Mouse (Mus musculus) limb, embryonic 15.5 days (tissue): Measurements from ENCODE around the gene Cdc42ep4. TPM values are rescaled to one million over a fixed set of nuclear protein-coding genes. Genes with fewer than 3 reads are reported as not detected.

Experiments used
- ATAC-seq: fragments of 200-750 bp; cut with Nextera tagmentation; 2 replicates; pipeline ENCODE4 v1.8.0; 2017; ENCODE audit warnings: low read depth, moderate TSS enrichment; ENCODE audit not compliant: insufficient number of reproducible peaks, low FRiP score, low TSS enrichment
- H3K27ac ChIP-seq: fragments of 300-500 bp; sonication (generic); 2 replicates; pipeline ENCODE4 v1.5.1; 2015; ENCODE audit warnings: moderate library complexity, mild to moderate bottlenecking, inconsistent platforms
- H3K27me3 ChIP-seq: fragments of 300-500 bp; sonication (generic); 2 replicates; pipeline ENCODE4 v1.6.1; 2015; ENCODE audit warnings: inconsistent platforms
- H3K36me3 ChIP-seq: fragments of 300-500 bp; sonication (generic); 2 replicates; pipeline ENCODE4 v1.6.1; 2015; ENCODE audit warnings: inconsistent platforms
- H3K4me1 ChIP-seq: fragments of 300-500 bp; sonication (generic); 2 replicates; pipeline ENCODE4 v1.6.1; 2015; ENCODE audit warnings: inconsistent platforms
- H3K4me2 ChIP-seq: fragments of 300-500 bp; sonication (generic); 2 replicates; pipeline ENCODE4 v1.6.1; 2015; ENCODE audit warnings: mild to moderate bottlenecking, inconsistent platforms
- H3K4me3 ChIP-seq: fragments of 300-500 bp; sonication (generic); 2 replicates; pipeline ENCODE4 v1.5.1; 2015; ENCODE audit warnings: mild to moderate bottlenecking, inconsistent platforms
- H3K9ac ChIP-seq: fragments of 300-500 bp; sonication (generic); 2 replicates; pipeline ENCODE4 v1.6.1; 2015; ENCODE audit warnings: inconsistent platforms
- H3K9me3 ChIP-seq: fragments of 300-500 bp; sonication (generic); 2 replicates; pipeline ENCODE4 v1.6.1; 2016; ENCODE audit warnings: inconsistent platforms
- WGBS: fragments of 180-500 bp; shearing (Covaris S2); methylation state at CpG from one replicate; pipeline ENCODE4 v1.1.7; 2015; 5-methylcytosine and 5-hydroxymethylcytosine counted together
- polyA plus RNA-seq: library from polyadenylated mRNA; unstranded; fragments of >200 nt; fragmentation: Nextera tagmentation; extraction: Ambion mirVana; gene quantifications from 2 replicates; pipeline ENCODE4 v1.2.1, GENCODE M21; 2015

The Cdc42ep4 gene
- polyA plus RNA-seq, 1 experiment from 2014 or later: 72.4 TPM

DNA sequence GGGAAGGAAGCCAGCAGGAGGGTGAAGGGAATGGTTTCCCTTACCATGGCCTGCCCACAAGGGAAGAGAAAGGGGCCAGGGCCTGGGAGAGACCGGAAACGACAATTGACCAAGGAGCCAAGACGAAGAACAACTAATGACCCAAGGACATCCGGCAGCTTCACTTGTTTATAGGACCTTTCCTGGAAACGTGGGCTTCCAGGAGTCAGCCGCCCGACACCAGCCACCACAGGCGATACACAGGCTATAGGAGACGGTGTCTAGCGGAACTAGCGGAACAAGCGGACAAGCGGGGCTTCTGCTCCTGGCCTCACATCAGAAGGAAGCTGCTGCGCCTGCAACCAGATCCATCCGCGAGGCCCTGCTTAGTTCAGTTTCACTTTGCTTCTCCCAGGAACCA, 4.6 kb downstream of the Cdc42ep4 start:
- peaks cover 40% of the 10 kb centered on the region for H3K4me1 ChIP-seq
- peak overlapping the region; percentile 54; the same call in 1 of the 2 replicates for H3K27ac ChIP-seq
- ATAC-seq: no peak
- no peaks in the 10 kb centered on the region for H3K27me3 ChIP-seq
- peaks cover 32% of the 10 kb centered on the region for H3K36me3 ChIP-seq
- no peak overlapping the region for H3K9ac ChIP-seq
- H3K4me3 ChIP-seq: no peak overlapping the region
- no peaks in the 10 kb centered on the region for H3K9me3 ChIP-seq
- peak overlapping the region; percentile 70 for H3K4me2 ChIP-seq
- 37% methylated on average over 16 of the region's 16 CpGs for WGBS

DNA sequence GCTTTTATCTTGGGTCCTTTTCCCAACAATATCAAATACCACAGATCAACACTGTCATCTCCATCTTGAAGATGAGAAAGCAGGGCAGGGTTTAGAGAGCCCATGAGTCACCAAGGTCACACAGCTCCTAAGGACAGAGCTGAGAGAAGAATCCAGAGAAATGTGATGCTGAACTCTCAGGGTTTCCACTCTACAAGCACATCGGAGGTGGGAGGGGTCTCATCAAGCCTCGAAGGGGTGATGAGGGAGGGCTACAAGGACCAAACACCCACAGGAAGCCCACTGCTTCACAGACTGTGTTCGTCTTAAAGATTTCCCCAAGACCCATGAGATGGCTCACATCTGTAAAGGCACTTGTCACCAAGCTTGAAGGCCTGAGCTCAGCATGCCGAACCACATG, 5.7 kb downstream of the Cdc42ep4 start:
- no peak overlapping the region for H3K4me3 ChIP-seq
- no peak overlapping the region for H3K9ac ChIP-seq
- peaks cover 40% of the 10 kb centered on the region for H3K4me1 ChIP-seq
- ATAC-seq: no peak
- 68% methylated on average over 4 of the region's 4 CpGs for WGBS
- H3K27ac ChIP-seq: no peak overlapping the region
- peaks cover 36% of the 10 kb centered on the region for H3K36me3 ChIP-seq
- no peaks in the 10 kb centered on the region for H3K9me3 ChIP-seq
- no peaks in the 10 kb centered on the region for H3K27me3 ChIP-seq
- H3K4me2 ChIP-seq: no peak overlapping the region

DNA sequence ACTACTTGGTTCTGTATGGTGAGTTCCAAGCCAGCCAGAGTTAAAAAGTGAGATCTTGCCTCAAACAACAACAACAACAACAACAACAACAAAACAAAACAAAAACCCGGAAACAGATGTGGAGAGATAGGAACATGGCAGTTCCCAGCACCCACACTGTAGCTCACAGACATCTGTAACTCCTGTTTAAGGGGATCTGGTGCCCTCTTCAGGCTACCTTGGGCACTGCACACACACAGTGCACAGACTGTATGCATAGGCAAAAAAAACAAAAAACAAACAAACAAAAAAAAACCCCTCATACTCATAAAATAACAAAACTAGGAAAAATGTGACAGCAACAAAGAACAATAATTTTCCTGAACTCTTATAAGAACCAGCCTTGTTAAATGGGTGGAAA, 8.7 kb downstream of the Cdc42ep4 start:
- WGBS: 97% methylated on average over 1 of the region's 1 CpGs
- no peak overlapping the region for H3K9ac ChIP-seq
- H3K36me3 ChIP-seq: peaks cover 39% of the 10 kb centered on the region
- no peak overlapping the region for H3K27ac ChIP-seq
- H3K27me3 ChIP-seq: no peaks in the 10 kb centered on the region
- no peak for ATAC-seq
- H3K9me3 ChIP-seq: no peaks in the 10 kb centered on the region
- peaks cover 47% of the 10 kb centered on the region for H3K4me1 ChIP-seq
- H3K4me3 ChIP-seq: no peak overlapping the region
- H3K4me2 ChIP-seq: no peak overlapping the region

DNA sequence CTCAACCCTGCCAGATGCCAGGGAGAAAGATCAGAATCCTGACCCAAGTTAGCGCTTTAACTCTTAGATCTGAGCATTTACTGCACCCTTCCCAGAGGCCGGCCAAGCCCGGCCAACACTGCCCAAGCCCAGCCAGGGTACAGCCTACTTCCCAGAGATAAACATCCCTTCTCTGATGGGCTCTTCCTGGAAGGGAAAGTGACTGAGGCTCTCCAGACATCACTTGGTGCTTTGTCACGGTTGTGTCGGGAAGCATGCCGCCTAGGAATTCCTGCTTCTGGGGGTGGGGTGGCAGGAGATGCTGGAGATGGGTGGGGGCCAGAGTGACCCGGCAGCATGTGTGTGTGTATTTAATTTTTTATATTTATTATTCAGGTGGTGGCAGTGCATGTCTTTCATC, 11.6 kb downstream of the Cdc42ep4 start:
- Histone ChIP-seq H3K27me3 (no peaks in the 10 kb centered on the region), H3K4me2 (no peak overlapping the region), H3K9me3 (no peaks in the 10 kb centered on the region), H3K9ac (no peak overlapping the region), H3K36me3 (peaks cover 26% of the 10 kb centered on the region), H3K4me3 (no peak overlapping the region), H3K27ac (no peak overlapping the region), H3K4me1 (peaks cover 52% of the 10 kb centered on the region)
- ATAC-seq: no peak
- 62% methylated on average over 7 of the region's 7 CpGs for WGBS

DNA sequence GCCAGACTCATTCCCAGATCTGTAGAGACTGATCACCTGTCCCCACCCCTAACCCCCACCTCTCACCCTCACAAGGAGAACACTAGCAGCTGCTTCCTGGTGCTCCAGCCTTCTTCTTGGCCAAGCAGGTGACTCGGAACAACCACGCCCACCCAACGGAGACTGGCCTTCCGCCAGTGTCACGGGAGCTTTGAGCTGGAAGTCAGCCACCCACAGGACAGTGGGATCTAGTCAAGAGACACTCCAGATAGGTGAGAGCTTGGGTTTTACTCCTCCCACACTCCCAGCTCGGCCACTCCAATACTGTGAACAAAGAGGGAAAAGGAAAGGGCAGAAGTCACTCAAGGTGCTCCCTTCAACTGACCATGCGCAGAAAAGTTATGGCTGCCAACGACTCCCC, 12.5 kb downstream of the Cdc42ep4 start:
- H3K27me3 ChIP-seq: no peaks in the 10 kb centered on the region
- no peak overlapping the region for H3K4me3 ChIP-seq
- H3K4me1 ChIP-seq: peaks cover 59% of the 10 kb centered on the region
- no peaks in the 10 kb centered on the region for H3K9me3 ChIP-seq
- H3K9ac ChIP-seq: no peak overlapping the region
- H3K36me3 ChIP-seq: peaks cover 26% of the 10 kb centered on the region
- no peak overlapping the region for H3K4me2 ChIP-seq
- no peak for ATAC-seq
- peak overlapping the region; percentile 33; the same call in 1 of the 2 replicates for H3K27ac ChIP-seq
- WGBS: 70% methylated on average over 8 of the region's 8 CpGs

DNA sequence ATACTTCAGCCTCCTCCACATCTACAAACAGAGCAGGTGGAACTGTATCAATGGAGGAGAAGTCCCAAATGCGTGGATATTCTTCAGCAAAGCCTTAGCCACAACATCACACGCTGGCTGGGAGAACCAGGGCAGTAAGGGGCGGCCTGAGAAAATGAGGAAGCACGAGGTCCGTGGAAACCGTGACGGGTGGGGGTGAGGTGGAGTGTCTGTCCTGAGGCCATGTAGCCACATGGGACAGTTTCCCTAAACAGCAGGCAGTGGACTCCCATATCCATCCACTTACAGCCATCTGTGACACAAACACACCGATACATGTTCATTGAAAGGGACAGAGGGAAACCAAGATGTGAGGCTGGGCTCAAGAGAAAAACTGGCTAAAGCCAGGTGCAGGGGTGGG, 13.8 kb downstream of the Cdc42ep4 start:
- WGBS: 83% methylated on average over 8 of the region's 8 CpGs
- H3K27ac ChIP-seq: no peak overlapping the region
- H3K4me1 ChIP-seq: peaks cover 72% of the 10 kb centered on the region
- peaks cover 19% of the 10 kb centered on the region for H3K36me3 ChIP-seq
- H3K4me3 ChIP-seq: no peak overlapping the region
- no peaks in the 10 kb centered on the region for H3K9me3 ChIP-seq
- no peak overlapping the region for H3K4me2 ChIP-seq
- no peaks in the 10 kb centered on the region for H3K27me3 ChIP-seq
- no peak for ATAC-seq
- H3K9ac ChIP-seq: no peak overlapping the region

DNA sequence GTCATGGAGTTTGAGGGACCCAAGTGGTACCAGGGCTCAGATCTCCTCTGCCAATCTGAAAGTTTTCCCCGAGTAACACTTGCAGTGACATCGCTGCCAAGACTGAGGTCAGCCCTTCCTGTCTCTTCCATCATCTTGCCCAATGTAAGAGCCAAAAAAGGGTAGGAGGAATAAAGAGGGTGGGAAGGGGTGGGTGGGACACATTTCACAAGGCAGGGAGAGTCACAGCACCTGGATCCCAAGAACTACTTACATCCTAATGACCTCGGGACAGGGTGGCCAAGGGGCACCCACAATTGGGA, 14.2 kb downstream of the Cdc42ep4 start:
- Histone ChIP-seq H3K27me3 (no peaks in the 10 kb centered on the region), H3K9me3 (no peaks in the 10 kb centered on the region), H3K4me3 (no peak overlapping the region), H3K4me1 (peaks cover 76% of the 10 kb centered on the region), H3K36me3 (peaks cover 16% of the 10 kb centered on the region), H3K27ac (no peak overlapping the region), H3K9ac (no peak overlapping the region), H3K4me2 (no peak overlapping the region)
- ATAC-seq: no peak
- 81% methylated on average over 3 of the region's 3 CpGs for WGBS

DNA sequence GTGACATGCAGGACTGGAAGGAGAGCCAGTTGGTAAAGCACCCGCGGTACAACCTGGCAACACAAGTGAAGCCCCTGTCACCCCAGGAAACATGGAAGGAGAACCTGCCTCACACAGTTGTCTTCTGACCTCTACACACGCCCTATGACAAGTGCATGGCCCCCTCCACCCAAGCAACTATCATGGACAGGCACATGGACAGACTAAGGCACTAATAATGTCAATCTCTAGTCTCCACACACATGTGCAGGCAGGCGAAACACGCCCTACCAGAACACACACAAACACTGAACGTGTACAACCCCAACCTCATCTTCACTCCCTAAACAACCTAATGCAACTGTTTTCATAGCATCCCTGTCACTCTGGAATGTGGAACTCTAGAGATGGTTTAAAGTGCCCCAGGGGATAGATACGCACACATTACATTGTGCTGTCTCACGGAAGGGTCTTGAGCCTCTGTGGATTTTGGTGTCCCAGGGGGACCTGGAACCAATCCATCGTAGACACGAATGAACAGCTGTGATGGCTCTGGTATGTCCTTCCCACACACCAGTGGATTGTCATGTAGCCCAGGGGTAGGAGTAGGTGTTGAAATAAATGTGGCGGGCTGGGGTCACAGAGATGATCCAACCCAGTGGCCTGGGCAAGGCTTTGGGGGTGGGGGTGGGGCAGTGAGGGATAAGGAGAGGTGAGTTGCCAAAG, 14.7 kb downstream of the Cdc42ep4 start:
- Histone ChIP-seq H3K4me3 (no peak overlapping the region), H3K27ac (no peak overlapping the region), H3K4me2 (no peak overlapping the region), H3K9me3 (no peaks in the 10 kb centered on the region), H3K27me3 (no peaks in the 10 kb centered on the region), H3K9ac (no peak overlapping the region), H3K4me1 (peaks cover 80% of the 10 kb centered on the region), H3K36me3 (peaks cover 11% of the 10 kb centered on the region)
- no peak for ATAC-seq
- 70% methylated on average over 11 of the region's 11 CpGs for WGBS

DNA sequence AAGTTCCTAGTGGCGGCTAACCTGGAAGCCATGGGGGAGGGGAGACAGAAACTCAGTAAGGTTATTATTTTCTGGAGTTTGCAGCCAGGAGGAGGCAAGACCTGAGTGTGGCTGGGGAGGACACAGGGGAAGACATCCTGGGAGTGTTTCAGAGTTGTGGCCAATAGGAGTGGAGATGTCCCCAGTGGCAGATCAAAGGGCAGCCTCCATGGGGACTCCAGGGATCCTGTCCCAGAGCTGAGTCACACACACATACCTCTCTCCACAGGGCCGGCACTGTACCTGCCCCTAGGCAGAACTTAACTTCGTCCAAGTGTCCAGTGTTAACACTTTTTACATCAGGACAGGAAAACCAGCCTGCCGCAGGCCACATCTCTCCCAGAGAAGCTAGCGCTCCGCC, 16.5 kb downstream of the Cdc42ep4 start:
- H3K9me3 ChIP-seq: no peaks in the 10 kb centered on the region
- peaks cover 78% of the 10 kb centered on the region for H3K4me1 ChIP-seq
- no peaks in the 10 kb centered on the region for H3K27me3 ChIP-seq
- peaks cover 8% of the 10 kb centered on the region for H3K36me3 ChIP-seq
- WGBS: 54% methylated on average over 6 of the region's 6 CpGs
- no peak overlapping the region for H3K4me3 ChIP-seq
- no peak overlapping the region for H3K27ac ChIP-seq
- no peak overlapping the region for H3K4me2 ChIP-seq
- no peak overlapping the region for H3K9ac ChIP-seq
- no peak for ATAC-seq

DNA sequence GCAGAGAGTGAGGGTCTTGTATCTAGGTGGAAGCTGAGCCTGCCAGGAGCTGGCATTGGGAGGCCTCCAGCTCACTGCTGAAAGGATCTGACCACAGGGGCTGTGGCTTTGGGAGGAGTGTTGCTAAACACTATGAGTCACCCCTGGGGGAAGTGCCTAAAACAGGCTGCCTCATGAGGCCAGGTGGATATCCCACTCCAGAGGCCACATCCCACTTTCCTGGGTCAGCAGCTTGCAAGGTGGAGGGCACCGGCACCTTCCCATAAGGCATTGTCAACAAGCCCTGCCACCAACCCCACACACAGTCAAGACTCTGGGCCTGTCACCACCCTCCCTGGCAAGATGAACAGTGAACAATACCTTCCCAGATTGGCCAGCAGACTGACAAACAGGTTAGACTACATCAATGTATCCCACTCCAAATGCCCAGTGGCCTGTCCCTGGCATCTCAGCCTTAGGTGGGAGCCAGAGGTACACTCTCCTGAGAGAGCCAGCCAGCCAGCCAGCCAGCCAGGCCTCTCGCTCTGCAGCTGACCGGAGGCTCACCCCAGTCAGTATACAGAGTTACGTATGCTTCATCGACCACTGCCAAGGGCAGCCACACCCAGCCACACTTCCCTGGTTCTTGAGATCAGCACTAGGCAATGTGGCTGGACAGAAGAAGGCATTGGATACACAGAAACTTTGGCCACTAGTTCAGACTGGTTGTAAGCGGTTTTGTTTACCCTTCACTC, 17.9 kb downstream of the Cdc42ep4 start:
- H3K36me3 ChIP-seq: peaks cover 10% of the 10 kb centered on the region
- no peak for ATAC-seq
- H3K9me3 ChIP-seq: no peaks in the 10 kb centered on the region
- H3K27me3 ChIP-seq: no peaks in the 10 kb centered on the region
- H3K4me3 ChIP-seq: no peak overlapping the region
- H3K27ac ChIP-seq: peak overlapping the region; percentile 19
- WGBS: 64% methylated on average over 6 of the region's 6 CpGs
- no peak overlapping the region for H3K4me2 ChIP-seq
- H3K4me1 ChIP-seq: peaks cover 77% of the 10 kb centered on the region
- H3K9ac ChIP-seq: no peak overlapping the region

DNA sequence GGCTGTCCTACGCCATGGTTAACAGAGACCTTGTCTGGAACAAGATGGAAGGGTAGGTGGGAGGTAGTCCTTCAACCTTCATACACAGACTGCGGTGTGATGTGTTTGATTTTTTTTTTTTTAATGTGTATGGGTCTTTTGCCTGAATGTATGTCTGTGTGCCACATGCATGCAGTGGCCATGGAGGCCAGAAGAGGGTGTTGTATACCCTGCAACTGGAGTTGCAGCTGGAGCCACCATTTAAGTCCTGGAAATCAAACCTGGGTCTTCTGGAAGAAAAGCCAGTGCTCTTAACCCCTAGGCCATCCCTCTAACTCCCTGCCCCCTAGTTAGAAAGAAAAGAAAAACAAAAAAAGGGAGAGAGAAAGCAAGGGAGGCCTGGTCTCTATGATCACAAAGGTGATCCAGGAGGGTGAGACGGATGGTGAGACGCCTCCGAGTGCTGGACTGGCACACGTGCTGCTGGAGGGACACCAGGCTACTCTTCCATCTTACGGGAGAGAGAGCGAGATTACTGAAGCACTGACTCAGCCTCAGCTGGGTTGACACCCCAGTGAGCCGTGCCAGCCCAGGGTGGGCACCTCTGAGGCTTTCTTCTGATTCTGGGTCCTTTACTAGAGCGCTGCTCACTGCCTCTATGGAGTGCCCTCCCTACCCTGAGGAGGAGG, 19.6 kb downstream of the Cdc42ep4 start:
- no peak overlapping the region for H3K9ac ChIP-seq
- WGBS: 89% methylated on average over 10 of the region's 10 CpGs
- no peak for ATAC-seq
- no peaks in the 10 kb centered on the region for H3K9me3 ChIP-seq
- no peaks in the 10 kb centered on the region for H3K27me3 ChIP-seq
- H3K4me2 ChIP-seq: no peak overlapping the region
- H3K27ac ChIP-seq: no peak overlapping the region
- no peak overlapping the region for H3K4me3 ChIP-seq
- H3K36me3 ChIP-seq: peaks cover 26% of the 10 kb centered on the region
- peaks cover 78% of the 10 kb centered on the region for H3K4me1 ChIP-seq

DNA sequence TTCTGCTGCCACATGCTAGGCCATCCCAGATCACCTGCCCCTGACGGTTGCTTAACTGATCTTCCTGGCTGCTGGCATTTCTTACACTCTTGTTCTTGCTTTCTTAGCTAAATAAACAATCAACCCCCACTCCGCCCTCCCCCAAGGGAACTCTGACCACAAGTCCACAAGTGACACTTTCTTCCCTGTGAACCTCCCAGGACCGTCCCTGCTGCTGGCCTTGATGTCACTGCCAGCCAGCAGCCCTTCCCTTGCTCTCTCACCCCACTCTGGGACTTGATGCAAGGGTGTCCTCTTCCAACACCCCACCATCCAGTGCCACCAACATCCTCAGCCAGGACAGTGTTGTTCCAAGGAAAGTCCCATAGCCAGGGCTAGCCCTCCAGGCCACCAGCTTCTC, 20.8 kb downstream of the Cdc42ep4 start:
- Histone ChIP-seq H3K4me1 (peaks cover 83% of the 10 kb centered on the region), H3K9ac (no peak overlapping the region), H3K4me3 (no peak overlapping the region), H3K36me3 (peaks cover 36% of the 10 kb centered on the region), H3K27me3 (no peaks in the 10 kb centered on the region), H3K27ac (no peak overlapping the region), H3K9me3 (no peaks in the 10 kb centered on the region), H3K4me2 (no peak overlapping the region)
- 68% methylated on average over 3 of the region's 3 CpGs for WGBS
- no peak for ATAC-seq
